Mouse (Mus musculus): ENCODE data around the gene Akain1.

Gene Akain1

DNA sequence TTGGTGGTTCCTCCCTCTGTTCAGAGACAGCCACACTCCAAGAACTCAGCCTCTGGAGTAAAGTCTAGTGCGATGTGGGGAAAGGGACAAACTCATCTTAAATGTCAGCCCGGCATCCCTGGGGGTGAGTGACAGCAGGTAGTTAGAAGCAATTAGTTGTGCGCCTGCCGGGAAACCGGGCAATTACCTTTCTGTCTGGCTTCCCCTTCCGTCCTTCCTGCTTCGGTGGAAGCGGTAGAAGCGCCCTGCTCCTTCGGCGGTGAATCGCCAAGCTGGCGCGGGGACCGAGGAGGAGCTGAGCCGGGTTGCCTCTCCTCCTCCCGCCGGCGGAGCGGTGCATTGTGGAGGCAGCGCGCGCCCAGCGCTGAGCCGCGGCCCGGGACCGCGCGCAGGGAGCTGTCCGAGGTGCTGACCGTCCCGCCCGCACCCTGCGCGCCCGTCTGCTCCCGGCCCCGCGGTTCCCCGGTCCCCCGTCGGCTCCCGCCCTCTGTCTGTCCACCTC, at the start of gene Akain1:
Gene Akain1 (plus strand): TSS at position 337 of the 502 bp plus-strand sequence.
- no peak for DNase-seq (ENCODE audit: low read depth, low spot score)

DNA sequence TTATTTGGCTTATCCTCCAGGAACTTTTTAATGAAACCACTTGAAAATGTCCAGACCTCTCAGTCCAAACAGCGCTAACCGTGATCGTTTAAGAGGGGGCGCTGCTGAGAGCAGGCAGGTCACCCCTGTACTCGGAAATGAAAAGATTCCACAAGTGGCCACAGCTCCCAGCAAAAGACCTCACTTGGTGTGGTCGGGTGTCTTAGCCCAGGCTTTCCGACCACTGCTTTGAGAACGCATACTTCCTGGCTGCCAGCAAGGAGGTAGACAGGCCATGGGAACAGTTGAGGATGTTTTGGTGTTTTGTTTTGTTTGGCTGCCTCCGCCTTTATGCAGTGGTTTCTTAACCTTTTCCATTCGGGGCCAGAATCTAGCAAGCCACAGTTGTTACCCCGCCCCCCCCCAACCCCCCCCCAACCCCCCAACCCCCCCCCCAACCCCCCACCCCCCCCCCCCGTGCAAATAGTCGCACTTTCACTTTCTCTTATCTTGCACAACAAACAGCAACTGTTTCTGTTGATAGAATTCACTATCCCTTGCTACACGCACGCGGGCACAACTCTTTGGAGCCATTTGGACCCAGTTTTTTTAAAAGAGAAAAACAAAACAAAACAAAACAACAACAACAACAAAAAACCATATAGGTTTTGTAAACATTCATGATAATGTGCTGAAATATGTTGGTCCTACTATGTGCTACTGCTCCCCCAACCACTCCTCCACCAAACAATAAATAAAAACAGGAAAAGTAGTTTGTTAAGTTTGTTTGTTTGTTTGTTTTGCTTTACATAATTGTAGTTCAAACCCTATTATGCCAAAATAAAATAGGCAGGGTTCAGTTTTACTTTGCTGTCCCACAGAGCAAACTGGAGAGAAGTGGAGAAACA, 42.7 kb upstream of the Akain1 start:
- peak; percentile 22 for DNase-seq (ENCODE audit: low read depth, low spot score)

DNA sequence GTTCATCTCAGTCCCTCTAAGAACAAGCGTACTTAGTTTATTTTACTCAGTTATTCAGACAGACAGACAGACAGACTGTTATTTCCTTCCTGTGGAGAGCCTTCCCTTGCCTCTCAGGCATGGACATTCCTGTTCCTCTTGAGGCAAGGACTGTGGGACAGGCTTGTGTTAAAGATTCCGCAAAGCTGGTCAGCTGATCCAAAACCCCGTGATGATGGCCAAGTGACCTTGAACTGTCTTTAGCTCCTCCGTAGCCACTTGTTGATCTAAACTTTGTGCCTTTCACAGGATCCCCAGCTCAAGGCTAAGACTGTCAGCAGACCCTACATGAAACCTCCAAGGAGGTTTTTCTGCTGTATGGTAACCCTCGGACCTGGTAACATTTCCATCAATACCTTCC, 42.0 kb upstream of the Akain1 start:
- no peak for DNase-seq (ENCODE audit: low read depth, low spot score)

DNA sequence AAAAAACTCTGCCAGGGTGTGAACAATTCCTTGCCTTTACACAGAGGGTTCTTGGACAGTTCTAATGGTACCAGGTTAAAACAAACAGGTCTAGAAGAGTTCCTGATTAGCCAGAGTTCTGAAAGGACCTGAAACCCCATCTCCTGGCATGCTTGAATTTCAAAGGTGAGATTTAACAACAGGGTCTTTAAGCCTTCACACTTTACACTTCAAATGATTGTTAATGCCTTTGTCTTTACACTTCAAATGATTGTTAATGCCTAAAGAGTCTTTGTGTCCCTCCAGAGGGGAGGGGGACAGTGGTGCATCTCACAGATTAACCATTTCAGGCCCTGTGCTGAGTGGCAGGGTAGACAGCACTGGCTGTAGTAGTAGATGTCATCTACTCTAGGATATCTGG, 41.0 kb upstream of the Akain1 start:
- DNase-seq (ENCODE audit: low read depth, low spot score) = no peak

DNA sequence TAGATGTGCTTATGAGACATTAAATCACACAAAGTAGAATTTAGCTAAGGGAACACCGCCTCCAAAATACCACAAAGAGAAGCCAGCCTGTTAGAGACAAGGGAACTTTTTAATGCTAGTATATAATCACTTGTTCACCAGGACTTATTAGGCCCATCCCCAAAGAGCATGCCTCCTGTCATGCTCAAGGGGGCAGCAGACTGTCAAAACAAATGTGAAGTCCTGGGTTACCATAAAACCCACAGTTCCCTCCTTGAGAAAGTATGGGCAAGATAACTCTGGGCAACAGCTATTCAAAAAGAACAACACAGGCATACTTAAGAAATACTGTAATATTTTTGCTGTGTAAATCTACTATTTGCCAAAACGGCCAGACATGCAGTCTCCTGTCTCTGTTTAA, 38.0 kb upstream of the Akain1 start:
- no peak for DNase-seq (ENCODE audit: low read depth, low spot score)

DNA sequence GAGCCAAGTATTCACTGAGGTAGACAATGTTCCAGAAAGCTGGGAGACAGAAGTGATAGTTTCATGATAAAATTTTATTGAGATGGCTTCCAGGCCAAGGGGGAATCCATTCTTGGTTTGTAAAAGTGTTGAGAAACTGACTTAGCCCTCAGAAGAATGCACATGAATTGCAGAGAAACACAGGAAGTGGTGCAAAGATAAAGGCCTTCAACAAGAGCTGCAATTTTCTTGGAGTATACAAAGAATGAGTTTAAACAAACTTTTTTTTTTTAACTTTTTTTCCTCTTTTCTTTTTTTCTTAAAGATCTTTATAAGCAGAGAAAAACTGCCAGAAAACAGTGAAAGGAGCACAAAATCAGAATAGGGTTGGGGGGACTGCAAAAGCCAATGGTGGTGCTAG, 23.0 kb upstream of the Akain1 start:
- no peak for DNase-seq (ENCODE audit: low read depth, low spot score)

DNA sequence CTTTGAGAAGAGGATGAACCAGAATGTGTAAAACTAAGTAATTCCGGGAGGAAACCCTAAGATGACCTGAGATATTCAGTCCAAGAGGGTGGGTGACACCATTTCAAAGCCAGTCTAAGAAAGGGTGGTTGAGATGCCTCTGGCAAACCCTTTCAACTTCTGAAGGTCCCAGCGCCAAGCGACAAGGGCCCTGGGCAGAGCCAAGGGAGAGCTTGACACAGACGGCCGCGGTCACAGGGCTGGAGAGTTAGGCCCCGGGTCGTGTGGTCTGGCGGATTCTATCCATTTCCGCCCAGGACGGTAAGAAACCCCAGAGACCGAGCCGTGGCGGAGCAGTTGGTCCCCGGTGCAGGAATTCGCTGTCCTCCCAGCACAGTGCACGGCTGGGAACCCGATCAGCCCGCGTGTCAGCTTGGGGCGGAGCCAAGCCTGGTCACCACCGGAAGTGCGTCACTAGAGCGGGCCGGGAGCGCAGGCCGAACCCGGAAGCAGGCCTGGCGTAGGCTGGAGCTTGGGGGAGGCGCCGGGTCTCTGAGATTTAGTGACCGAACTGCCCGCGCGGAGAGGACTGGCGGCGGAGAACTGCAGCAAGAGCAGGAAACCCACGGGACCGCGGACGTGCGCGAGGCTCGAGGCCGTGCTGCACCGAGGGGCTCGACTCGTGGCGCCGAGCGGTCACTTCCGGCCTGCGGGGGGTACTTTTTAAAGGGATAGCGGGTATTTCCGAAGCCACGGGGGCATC, 22.0 kb upstream of the Akain1 start:
- DNase-seq (ENCODE audit: low read depth, low spot score) = peak; percentile 85

DNA sequence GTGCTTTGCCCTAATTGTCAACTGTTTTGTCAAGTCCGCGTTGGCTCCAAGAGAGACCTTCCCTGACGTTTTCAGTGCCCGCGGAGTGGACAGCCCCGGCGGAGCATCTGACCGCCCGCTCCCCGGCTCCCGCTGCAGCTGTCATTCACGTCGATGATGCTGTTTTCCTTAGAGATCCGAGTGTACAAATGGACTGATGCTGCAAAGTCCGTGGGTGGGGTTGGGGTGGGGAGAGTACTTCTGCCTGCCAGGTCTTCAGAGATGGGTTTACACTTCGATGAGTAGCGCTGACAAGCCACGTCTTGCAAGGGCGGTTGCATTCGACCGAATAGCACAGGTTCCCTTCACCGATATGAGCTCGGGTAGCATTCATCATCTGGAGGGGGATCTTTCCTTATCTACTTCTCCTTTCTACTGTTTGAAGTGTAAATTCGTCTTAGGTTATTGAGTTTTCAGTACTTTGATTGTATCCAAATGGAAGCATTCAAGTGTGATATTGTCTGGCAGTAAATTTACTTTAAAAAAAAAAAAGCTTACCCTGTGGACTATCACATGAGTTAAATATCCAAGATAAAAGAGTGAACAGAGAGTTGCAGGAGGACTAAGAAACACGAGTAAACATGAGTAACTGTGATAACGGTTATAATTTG, 21.3 kb upstream of the Akain1 start:
- no peak for DNase-seq (ENCODE audit: low read depth, low spot score)

DNA sequence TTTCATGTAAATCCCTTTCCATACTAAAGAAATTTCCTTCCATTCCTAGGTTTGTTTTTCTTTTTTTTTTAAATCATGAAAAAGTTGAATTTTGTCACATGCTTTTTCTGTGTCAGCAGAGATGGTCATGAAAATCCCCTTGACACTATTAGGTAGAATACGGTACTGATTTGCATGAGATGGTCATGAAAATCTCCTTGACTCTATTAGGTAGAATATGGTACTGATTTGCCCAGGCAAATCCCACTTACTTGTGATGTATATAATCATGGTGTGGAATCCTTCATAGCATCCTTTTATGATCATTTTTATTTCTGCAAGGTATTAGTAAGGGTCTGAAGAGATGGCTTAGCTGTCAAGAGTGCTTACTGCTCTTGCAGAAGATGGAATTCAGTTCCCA, 17.5 kb upstream of the Akain1 start:
- DNase-seq (ENCODE audit: low read depth, low spot score) = no peak

DNA sequence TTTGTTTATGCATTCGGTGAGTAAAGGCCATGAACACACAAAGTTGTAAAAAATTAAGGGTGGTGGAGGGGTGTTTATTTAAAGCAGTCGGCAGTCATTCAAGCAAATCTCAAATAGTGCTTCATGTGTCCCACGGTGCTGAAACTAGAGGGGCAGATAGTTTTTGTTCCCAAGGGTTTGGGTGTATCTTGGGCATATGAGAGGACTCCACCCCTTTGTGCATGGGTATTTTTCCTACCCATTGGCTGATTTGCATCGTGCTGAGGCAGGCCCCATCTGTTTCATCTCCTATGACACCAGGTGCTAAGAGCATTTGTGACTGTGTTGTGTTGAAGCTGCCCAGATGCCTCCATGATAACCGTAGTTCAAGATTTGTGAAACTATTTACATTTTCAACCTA, 1.3 kb upstream of the Akain1 start:
- no peak for DNase-seq (ENCODE audit: low read depth, low spot score)

DNA sequence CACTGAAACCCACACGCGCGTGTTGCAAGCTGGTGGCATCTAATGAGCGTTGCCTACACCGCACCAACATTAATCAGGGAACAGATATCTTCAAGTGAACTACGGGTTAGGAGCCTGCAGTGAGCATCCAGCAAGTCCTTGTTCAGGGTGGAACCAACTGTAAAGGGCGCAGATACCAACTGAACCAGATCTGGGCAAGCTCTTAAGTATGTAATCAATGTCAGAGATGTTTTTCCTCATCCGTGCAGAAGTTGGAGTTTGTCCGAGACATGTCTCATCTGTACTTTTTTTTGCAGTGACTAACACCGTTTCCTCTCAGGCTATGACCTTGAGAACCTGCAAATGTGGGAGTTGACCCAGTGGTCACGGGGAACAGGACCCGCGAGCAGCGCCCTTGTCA, 640 bp upstream of the Akain1 start:
- no peak for DNase-seq (ENCODE audit: low read depth, low spot score)

DNA sequence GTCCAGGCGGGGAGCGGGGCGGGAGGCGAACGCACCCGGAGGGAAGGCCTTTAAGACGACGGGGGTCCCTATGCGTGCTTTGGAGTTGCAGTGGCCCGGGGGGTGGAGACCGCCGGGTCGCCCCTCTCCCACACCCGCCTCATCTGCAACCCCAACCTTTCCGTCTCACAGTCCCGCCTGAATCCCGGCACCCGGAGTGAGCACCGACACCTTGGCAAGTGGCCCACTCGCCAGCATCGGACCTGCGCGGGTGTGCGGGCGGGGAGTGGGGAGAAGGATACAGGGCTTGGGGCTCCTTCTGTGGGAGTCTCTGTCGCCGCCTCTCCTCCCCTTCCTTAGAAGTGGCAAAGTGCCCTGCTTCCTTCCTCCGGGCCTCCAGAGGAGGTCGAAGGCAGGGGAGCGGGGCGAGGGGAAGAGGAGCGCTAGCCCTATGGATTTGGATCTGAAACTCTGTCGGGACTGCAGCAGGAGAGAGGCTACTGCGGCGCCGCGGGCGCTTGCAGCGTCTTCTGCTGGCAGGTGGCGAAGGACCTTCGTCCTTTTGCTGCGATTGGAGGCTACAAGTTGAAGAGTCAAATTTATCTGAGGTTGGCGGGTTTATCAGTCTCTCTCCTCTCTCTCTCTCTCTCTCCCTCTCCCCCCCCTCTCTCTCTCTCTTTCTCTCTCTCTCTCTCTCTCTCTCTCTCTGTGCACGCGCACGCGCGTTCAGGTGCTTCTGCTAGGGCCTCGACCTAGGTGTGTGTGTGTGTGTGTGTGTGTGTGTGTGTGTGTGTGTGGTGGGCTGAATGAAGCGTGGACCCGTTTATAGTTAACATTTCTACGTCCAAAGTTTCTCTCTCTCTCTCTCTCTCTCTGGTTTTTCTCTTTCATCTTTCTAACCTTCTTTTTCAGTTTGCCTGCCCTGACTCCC, 700 bp downstream of the Akain1 start:
- DNase-seq (ENCODE audit: low read depth, low spot score) = no peak

DNA sequence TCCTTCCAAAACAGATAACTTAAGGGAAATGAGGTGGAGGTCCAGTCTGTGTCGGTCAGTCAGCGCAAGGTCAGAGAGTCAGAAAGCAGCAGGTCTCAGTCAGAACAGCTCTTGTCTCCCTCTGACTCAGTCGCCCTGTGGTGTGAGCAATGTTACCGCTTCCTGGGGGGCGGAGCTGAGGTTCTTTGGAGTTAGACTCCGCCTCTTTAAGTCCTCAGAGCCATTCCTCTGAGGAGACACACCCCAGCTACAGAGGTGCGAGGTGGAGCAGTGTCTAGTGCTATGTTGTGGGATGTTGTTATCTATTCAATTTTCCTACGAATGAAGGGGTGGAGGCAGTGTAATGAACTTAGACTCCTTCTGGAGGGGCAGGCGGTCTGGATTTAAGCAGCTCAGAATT, 1.9 kb downstream of the Akain1 start:
- DNase-seq (ENCODE audit: low read depth, low spot score) = no peak

DNA sequence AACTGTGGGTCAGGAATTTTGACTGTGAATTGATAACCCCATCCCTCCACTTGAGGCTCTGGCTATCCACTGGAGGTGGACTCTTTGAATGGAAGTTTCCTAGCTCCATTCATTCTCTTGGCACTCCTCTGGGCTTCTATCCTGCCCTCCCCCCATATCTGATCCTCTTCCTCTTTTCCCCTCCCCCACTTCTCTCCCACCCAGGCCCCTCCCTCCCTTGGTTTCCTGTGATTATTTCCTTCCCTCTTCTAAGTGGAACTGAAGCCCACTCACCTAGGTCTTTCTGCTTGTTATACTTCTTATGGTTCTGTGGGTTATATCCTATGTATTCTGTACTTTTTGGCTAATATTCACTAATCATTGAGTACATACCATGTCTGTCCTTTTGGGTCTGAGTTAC, 9.6 kb downstream of the Akain1 start:
- DNase-seq (ENCODE audit: low read depth, low spot score) = no peak

DNA sequence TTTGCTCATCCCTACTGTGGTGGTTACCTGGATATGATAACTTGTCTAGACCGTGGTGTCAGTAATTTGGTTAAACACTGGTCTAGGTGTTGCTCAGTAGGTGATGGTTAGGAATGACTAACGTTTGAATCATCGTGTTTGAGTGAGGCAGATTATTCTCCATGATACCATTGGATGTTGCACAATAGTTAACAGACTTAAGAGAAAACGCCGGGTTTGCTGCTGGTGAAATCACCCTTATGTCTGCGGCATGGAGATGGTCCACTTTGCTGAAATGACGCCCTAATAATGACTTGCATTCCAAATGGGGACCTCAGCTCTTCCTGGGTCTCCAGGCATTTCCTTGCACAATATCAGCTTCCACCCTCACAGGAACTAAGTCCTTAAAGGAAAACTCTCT, 22.6 kb downstream of the Akain1 start:
- DNase-seq (ENCODE audit: low read depth, low spot score) = no peak

DNA sequence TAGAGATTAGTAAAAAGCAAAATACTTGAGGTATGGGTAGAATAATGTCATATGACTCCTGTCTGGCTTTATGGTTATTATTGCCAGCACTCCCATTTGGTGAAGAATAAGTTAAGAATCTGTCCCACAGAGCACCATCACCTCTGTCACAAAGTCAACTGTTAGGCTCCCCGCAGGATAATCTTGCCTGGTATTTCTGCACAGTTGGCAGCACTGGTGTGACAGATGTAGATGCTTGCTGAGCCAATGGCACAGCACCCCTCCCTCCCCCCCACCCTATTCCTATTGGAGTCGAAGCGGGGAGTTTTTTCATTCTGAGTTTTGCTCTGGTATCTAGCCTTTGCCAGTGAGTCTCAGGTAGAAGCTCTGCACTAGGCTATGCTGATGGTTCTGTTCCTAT, 23.9 kb downstream of the Akain1 start:
- no peak for DNase-seq (ENCODE audit: low read depth, low spot score)

DNA sequence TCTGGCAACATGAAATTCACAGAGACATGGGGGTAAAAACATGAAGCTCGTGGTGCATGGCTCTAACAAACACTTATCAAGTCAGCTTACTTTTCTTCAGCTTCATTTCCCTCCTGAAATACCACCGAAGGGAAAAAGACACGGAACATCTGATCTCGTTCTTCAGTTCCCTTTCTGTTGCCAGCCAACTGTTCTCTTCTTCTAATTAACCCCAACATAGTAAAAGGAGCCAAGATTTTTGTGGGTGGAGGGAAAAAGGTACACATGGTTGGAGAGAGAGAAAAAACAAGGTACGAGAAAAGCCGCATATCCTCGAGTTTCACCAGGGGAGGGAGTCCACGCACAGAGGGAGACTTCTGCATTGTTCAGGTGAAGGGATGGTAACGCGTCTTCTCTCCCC, 32.0 kb downstream of the Akain1 start:
- no peak for DNase-seq (ENCODE audit: low read depth, low spot score)

DNA sequence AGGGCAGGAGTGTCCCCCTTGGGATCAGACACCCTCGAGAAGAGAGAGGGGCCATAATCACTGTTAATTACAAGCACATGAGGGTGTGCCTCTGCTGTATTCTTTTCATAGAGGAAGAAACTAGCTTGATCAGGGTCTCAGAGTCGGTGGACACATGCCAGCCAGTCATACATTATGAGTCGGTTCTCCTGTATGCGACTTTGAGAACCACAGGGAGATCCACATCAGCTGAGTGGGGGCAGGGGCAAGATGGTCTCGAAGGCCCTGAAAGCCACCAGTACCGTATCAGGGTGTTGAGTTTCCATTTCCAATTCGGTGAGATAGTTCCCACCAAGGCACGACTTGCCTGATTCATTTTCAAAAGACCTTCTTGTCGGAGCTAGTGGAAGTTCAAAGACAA, 33.3 kb downstream of the Akain1 start:
- no peak for DNase-seq (ENCODE audit: low read depth, low spot score)

DNA sequence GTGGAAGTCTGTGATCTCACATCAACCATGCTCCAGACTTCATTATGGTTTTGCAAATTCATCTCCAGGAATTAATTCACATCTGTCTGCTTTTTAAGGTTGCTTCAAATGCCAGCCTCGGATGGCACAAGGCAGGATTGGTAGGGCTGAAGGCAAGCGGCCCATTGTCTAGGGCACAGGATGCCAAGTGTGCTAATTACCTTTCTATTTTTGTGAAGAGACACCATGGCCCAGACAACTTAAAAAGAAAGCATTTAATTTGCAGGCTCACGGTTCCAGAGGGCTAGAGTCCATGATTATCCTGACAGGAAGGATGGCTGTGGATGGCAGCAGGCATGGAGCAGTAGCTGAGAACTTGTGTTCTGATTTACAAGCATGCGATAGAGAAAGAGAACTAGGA, 35.0 kb downstream of the Akain1 start:
- no peak for DNase-seq (ENCODE audit: low read depth, low spot score)

DNA sequence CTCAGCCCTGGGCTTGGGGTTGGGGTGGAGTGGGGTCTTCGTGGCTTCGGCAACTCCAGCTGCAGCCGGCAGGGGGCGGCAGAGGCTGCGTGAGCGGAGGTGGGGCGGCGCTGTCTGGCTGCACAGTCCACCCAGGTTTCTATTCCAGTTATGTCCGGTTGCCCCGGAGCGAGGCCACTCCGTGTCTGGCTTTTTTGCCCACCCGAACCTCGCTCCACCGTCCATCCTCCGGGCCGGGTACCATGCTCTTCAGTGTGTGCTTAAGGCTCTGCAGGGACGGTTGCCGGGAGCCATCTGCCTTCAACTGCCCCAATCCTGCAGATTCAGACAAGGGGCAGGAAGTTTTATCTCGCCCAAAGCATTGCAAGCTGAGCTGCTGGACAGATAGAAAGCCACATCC, 36.3 kb downstream of the Akain1 start:
- no peak for DNase-seq (ENCODE audit: low read depth, low spot score)

DNA sequence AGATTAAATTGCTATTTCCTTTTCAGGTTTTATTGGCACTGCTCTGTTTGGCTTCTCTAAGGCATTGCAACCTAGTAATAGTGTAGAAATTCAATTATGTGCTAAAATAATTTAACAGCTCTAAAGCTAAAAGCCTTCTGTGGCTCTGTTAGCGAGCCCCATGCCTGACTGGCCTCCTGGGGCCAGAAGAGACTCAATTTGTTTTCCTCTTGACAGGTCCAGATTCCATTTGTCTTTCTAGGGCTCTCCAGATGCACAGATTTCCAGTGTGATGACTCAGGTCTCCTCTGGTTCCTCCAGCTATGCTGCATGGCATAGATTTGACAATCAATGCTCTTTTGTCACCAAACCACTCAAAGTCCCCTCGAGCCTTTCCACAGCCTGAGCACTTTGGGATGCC, 38.4 kb downstream of the Akain1 start:
- DNase-seq (ENCODE audit: low read depth, low spot score) = no peak

All from c-Kit-negative CD71-positive TER-119-positive erythroid progenitor cells, embryonic 14.5 days (primary cell).